18 mouse cellular contexts compared by ENCODE assay signal in the genomic region with DNA sequence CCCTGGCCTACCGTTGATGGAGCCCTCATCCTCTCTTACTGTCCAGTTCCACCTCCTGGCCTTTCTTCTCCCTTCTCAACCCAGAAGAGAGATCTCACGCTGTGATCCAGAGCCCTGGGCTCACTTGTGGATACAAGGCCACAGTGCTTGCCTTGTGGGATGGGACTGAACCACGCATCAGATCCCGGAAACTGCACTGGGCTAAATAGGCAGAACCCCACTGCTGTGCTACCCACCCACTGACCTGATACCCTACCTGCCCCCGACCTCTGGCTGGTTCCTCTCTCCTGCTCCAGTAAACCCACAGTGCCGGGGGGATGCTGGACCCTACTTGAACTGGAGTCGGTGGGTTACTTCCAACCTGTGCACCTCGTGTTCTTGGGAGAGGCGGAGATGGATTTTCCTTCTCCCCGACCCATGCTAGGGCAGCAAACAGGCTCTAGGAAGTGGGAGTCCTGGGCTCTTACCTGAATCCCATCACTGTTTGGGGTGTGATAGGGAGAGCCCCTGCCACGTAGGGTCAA. TPM values are rescaled to one million over a fixed set of nuclear protein-coding genes. Genes with fewer than 3 reads are reported as not detected.
DNase-seq lines count a peak whose midpoint lies in the region; ATAC-seq lines count a peak whose summit lies in the region.
"Had no signal": no experiment of that assay in that cellular context is flagged by ENCODE, and none has a peak within 500 bp of the region (broad histone marks: within the 10 kb centered on the region; RNA-seq: fewer than 3 reads in every experiment).

No protein-coding gene starts in this region.

- peak overlapping the region; percentile 42; the same call in 1 of the 2 replicates for H3K27ac ChIP-seq in hindbrain, embryonic 13.5 days
- no peak overlapping the region for H3K27ac ChIP-seq in hindbrain, embryonic 11.5 days (ENCODE audit: low read depth, low read length)
- no peak overlapping the region for H3K27ac ChIP-seq in midbrain, embryonic 11.5 days (ENCODE audit: low read depth, low read length)
- no peak overlapping the region for H3K27ac ChIP-seq in midbrain, embryonic 15.5 days
- H3K27ac ChIP-seq in limb, embryonic 10.5 days: 0 out of 2 replicates have a peak overlapping the region, but pooled peaks have one; percentile 31
- no peak overlapping the region for H3K27ac ChIP-seq in neural tube, embryonic 15.5 days (replicated peaks)
- H3K27ac ChIP-seq: forebrain, embryonic 15.5 days; hindbrain, embryonic 14.5 days; kidney, postnatal 0 days; liver, embryonic 12.5 days; stomach, embryonic 15.5 days had no signal

- no peak overlapping the region for H3K4me3 ChIP-seq in hindbrain, embryonic 13.5 days
- no peak overlapping the region for H3K4me3 ChIP-seq in hindbrain, embryonic 11.5 days (ENCODE audit: low read depth, low read length)
- H3K4me3 ChIP-seq in midbrain, embryonic 11.5 days (ENCODE audit: low read depth, low read length): no peak overlapping the region
- no peak overlapping the region for H3K4me3 ChIP-seq in midbrain, embryonic 15.5 days
- H3K4me3 ChIP-seq in limb, embryonic 10.5 days: no peak overlapping the region
- H3K4me3 ChIP-seq in neural tube, embryonic 15.5 days (replicated peaks): no peak overlapping the region
- H3K4me3 ChIP-seq: forebrain, embryonic 15.5 days; liver, embryonic 12.5 days; stomach, embryonic 15.5 days had no signal

- no peaks in the 10 kb centered on the region for H3K27me3 ChIP-seq in hindbrain, embryonic 13.5 days
- no peaks in the 10 kb centered on the region for H3K27me3 ChIP-seq in hindbrain, embryonic 11.5 days (ENCODE audit: control insufficient read depth, insufficient read depth, low read length)
- no peaks in the 10 kb centered on the region for H3K27me3 ChIP-seq in midbrain, embryonic 11.5 days (ENCODE audit: control insufficient read depth, insufficient read depth, low read length)
- H3K27me3 ChIP-seq in midbrain, embryonic 15.5 days (replicated peaks): no peaks in the 10 kb centered on the region
- H3K27me3 ChIP-seq in limb, embryonic 10.5 days (ENCODE audit: low read depth, poor library complexity, severe bottlenecking): no peaks in the 10 kb centered on the region
- H3K27me3 ChIP-seq in neural tube, embryonic 15.5 days (replicated peaks): no peaks in the 10 kb centered on the region
- H3K27me3 ChIP-seq: forebrain, embryonic 15.5 days; stomach, embryonic 15.5 days had no signal

- H3K36me3 ChIP-seq in hindbrain, embryonic 13.5 days: peaks cover 5% of the 10 kb centered on the region
- no peaks in the 10 kb centered on the region for H3K36me3 ChIP-seq in hindbrain, embryonic 11.5 days (ENCODE audit: control insufficient read depth, insufficient read depth, low read length)
- no peaks in the 10 kb centered on the region for H3K36me3 ChIP-seq in midbrain, embryonic 11.5 days (ENCODE audit: control insufficient read depth, insufficient read depth, low read length)
- peaks cover 3% of the 10 kb centered on the region; the same call in 1 of the 2 replicates for H3K36me3 ChIP-seq in midbrain, embryonic 15.5 days (replicated peaks)
- H3K36me3 ChIP-seq in limb, embryonic 10.5 days: peaks cover 5% of the 10 kb centered on the region
- H3K36me3 ChIP-seq in neural tube, embryonic 15.5 days: 0 out of 2 replicates have a peak, but pooled peaks cover 6% of the 10 kb centered on the region
- H3K36me3 ChIP-seq: liver, embryonic 12.5 days; stomach, embryonic 15.5 days had no signal

- H3K4me1 ChIP-seq in hindbrain, embryonic 13.5 days (replicated peaks): peaks cover 16% of the 10 kb centered on the region
- no peaks in the 10 kb centered on the region for H3K4me1 ChIP-seq in hindbrain, embryonic 11.5 days (replicated peaks; ENCODE audit: control insufficient read depth, insufficient read depth, low read length)
- H3K4me1 ChIP-seq in midbrain, embryonic 11.5 days (ENCODE audit: control insufficient read depth, insufficient read depth, low read length): no peaks in the 10 kb centered on the region
- H3K4me1 ChIP-seq in midbrain, embryonic 15.5 days: peaks cover 11% of the 10 kb centered on the region
- H3K4me1 ChIP-seq in limb, embryonic 10.5 days: peaks cover 18% of the 10 kb centered on the region
- peaks cover 8% of the 10 kb centered on the region for H3K4me1 ChIP-seq in neural tube, embryonic 15.5 days
- H3K4me1 ChIP-seq: liver, embryonic 12.5 days had no signal

- no peaks in the 10 kb centered on the region for H3K9me3 ChIP-seq in hindbrain, embryonic 13.5 days
- H3K9me3 ChIP-seq in hindbrain, embryonic 11.5 days (ENCODE audit: control insufficient read depth, low read length): no peaks in the 10 kb centered on the region
- no peaks in the 10 kb centered on the region for H3K9me3 ChIP-seq in midbrain, embryonic 11.5 days (ENCODE audit: control insufficient read depth, low read length)
- H3K9me3 ChIP-seq in midbrain, embryonic 15.5 days: no peaks in the 10 kb centered on the region
- no peaks in the 10 kb centered on the region for H3K9me3 ChIP-seq in limb, embryonic 10.5 days (replicated peaks)
- H3K9me3 ChIP-seq in neural tube, embryonic 15.5 days (replicated peaks): no peaks in the 10 kb centered on the region
- H3K9me3 ChIP-seq: forebrain, embryonic 15.5 days; liver, embryonic 12.5 days; stomach, embryonic 15.5 days had no signal

- DNase-seq in hindbrain, embryonic 11.5 days (ENCODE audit: low spot score): no peak
- peak; percentile 81 for DNase-seq in midbrain, embryonic 11.5 days (ENCODE audit: low spot score, missing footprints)
- DNase-seq in limb, embryonic 10.5 days (ENCODE audit: low spot score): no peak
- DNase-seq: cerebellum, adult 11-12 months; gastrocnemius, postnatal 25 days; kidney, adult 11 months had no signal

- ATAC-seq in hindbrain, embryonic 13.5 days (ENCODE audit: low FRiP score): no peak
- ATAC-seq in hindbrain, embryonic 11.5 days (ENCODE audit: low FRiP score): no peak
- no peak for ATAC-seq in midbrain, embryonic 11.5 days (ENCODE audit: low FRiP score)
- ATAC-seq in midbrain, embryonic 15.5 days (replicated peaks): no peak
- ATAC-seq in neural tube, embryonic 15.5 days (ENCODE audit: low FRiP score): 0 out of 2 replicates have a peak, but pooled peaks have one; percentile 16
- ATAC-seq in megakaryocyte progenitor cell, adult 5-6 weeks (replicated peaks; ENCODE audit: poor library complexity): no peak

- H3K9ac ChIP-seq in hindbrain, embryonic 13.5 days: peak overlapping the region; percentile 9; the same call in 1 of the 2 replicates
- H3K9ac ChIP-seq in hindbrain, embryonic 11.5 days (ENCODE audit: low read depth, low read length): no peak overlapping the region
- H3K9ac ChIP-seq in midbrain, embryonic 11.5 days (ENCODE audit: low read length): no peak overlapping the region
- no peak overlapping the region for H3K9ac ChIP-seq in midbrain, embryonic 15.5 days
- no peak overlapping the region for H3K9ac ChIP-seq in neural tube, embryonic 15.5 days (replicated peaks)
- H3K9ac ChIP-seq: forebrain, embryonic 15.5 days; hindbrain, embryonic 14.5 days; liver, embryonic 12.5 days; stomach, embryonic 15.5 days had no signal

- 90% methylated on average over 11 of the region's 11 CpGs for WGBS in hindbrain, embryonic 13.5 days
- WGBS in hindbrain, embryonic 11.5 days: 87% methylated on average over 11 of the region's 11 CpGs
- WGBS in midbrain, embryonic 11.5 days: 89% methylated on average over 11 of the region's 11 CpGs
- WGBS in midbrain, embryonic 15.5 days: 88% methylated on average over 11 of the region's 11 CpGs
- WGBS in limb, embryonic 10.5 days: 87% methylated on average over 11 of the region's 11 CpGs
- WGBS in neural tube, embryonic 15.5 days: 89% methylated on average over 11 of the region's 11 CpGs

- no peak overlapping the region for H3K4me2 ChIP-seq in hindbrain, embryonic 13.5 days
- H3K4me2 ChIP-seq in hindbrain, embryonic 11.5 days (replicated peaks; ENCODE audit: low read depth, low read length): no peak overlapping the region
- H3K4me2 ChIP-seq in midbrain, embryonic 11.5 days: no peak overlapping the region
- H3K4me2 ChIP-seq in midbrain, embryonic 15.5 days: no peak overlapping the region
- H3K4me2 ChIP-seq in neural tube, embryonic 15.5 days: no peak overlapping the region
- H3K4me2 ChIP-seq: forebrain, embryonic 15.5 days; hindbrain, embryonic 14.5 days had no signal

RNA-seq across cellular contexts. Expression of gene Mb, which starts 20.3 kb away (rescaled TPM):
- 0.44 and 0.62 TPM in 2 replicates for polyA plus RNA-seq in hindbrain, embryonic 13.5 days (2015; fragmentation: Nextera tagmentation; extraction: Ambion mirVana)
- polyA plus RNA-seq in hindbrain, embryonic 11.5 days (2014; fragmentation: Nextera tagmentation; extraction: Ambion mirVana): 0.39 and 0.53 TPM in 2 replicates
- polyA plus RNA-seq in midbrain, embryonic 11.5 days (2014; fragmentation: Nextera tagmentation; extraction: Ambion mirVana): not detected in 2 replicates
- polyA plus RNA-seq in midbrain, embryonic 15.5 days (2015; fragmentation: Nextera tagmentation; extraction: Ambion mirVana): 0.66 TPM in 2 replicates
- 0.44 and 0.60 TPM in 2 replicates for polyA plus RNA-seq in limb, embryonic 10.5 days (2016; fragmentation: Nextera tagmentation; extraction: Ambion mirVana)
- polyA plus RNA-seq in neural tube, embryonic 15.5 days (2015; fragmentation: Nextera tagmentation; extraction: Ambion mirVana): 1.3 TPM in 2 replicates
- total RNA-seq in megakaryocyte progenitor cell, adult 5-6 weeks (2015): not detected in 2 replicates
- total RNA-seq in megakaryocyte progenitor cell, adult 5-6 weeks (2017): not detected in 2 replicates
- polyA plus RNA-seq: activated CD4-positive, CD25-positive, alpha-beta regulatory T cell, adult 4 months; forebrain, embryonic 15.5 days had no signal

RNA-seq across cellular contexts. Expression of gene Apol6, which starts 26.3 kb away (rescaled TPM):
- polyA plus RNA-seq in hindbrain, embryonic 13.5 days (2015; fragmentation: Nextera tagmentation; extraction: Ambion mirVana): not detected in 2 replicates
- not detected in 2 replicates for polyA plus RNA-seq in hindbrain, embryonic 11.5 days (2014; fragmentation: Nextera tagmentation; extraction: Ambion mirVana)
- polyA plus RNA-seq in midbrain, embryonic 11.5 days (2014; fragmentation: Nextera tagmentation; extraction: Ambion mirVana): not detected in 2 replicates
- polyA plus RNA-seq in midbrain, embryonic 15.5 days (2015; fragmentation: Nextera tagmentation; extraction: Ambion mirVana): 0.06 and 0.22 TPM in 2 replicates
- 0.14 TPM in 1 of 2 replicates, not detected in the other for polyA plus RNA-seq in limb, embryonic 10.5 days (2016; fragmentation: Nextera tagmentation; extraction: Ambion mirVana)
- 0.54 TPM in 1 of 2 replicates, not detected in the other for polyA plus RNA-seq in neural tube, embryonic 15.5 days (2015; fragmentation: Nextera tagmentation; extraction: Ambion mirVana)
- total RNA-seq in megakaryocyte progenitor cell, adult 5-6 weeks (2015): not detected in 2 replicates
- not detected in 2 replicates for total RNA-seq in megakaryocyte progenitor cell, adult 5-6 weeks (2017)
- total RNA-seq: layer of hippocampus, adult 18-20 months had no signal
- polyA plus RNA-seq: activated CD4-positive, CD25-positive, alpha-beta regulatory T cell, adult 4 months; forebrain, embryonic 15.5 days; hindbrain, embryonic 14.5 days; limb, embryonic 11.5 days; stomach, embryonic 15.5 days had no signal

Comparison
In these comparisons a context has a peak if more than half of its experiments do, and no peak if none do; other contexts are left out.
1. H3K27ac ChIP-seq: peak in hindbrain, embryonic 13.5 days (single experiment) and limb, embryonic 10.5 days (single experiment); none in hindbrain, embryonic 11.5 days (single experiment), midbrain, embryonic 11.5 days (single experiment), midbrain, embryonic 15.5 days (single experiment) and neural tube, embryonic 15.5 days (single experiment).